Mouse (Mus musculus) layer of hippocampus, adult 18-20 months (tissue): ENCODE measurements at regions not wholly inside any gene's neighbourhood (a gene's known extent, or its start where the extent isn't known, plus 50 kb on each side); places are given as distances from the start of the nearest gene placed in this dataset.

Experiments used
- DNase-seq, 2 experiments: peaks; one replicate each; pipeline ENCODE4 v3.0.0; 2022; ENCODE audit warnings: low spot score in 2 of 2

DNA sequence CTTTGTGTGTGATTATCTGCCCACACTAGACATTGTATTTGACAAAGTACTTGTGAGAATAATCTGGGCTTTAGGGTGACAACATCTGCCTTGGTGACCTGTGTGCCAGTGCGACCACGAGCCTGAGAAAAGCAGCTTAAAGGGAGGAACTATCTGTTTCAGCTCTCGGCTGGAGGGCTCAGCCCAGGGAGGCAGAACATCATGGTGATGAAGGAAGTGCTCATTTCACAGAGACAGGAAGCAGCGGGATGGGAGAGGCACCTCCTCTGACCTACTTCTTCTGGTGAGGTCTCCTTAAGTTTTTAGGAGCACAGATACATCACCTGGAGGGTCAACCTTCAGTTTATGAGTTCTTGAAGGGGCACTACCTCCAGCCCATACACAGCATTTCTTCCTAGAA, 89.8 kb downstream of the Kif26a start:
- no peak for DNase-seq

GRCm38 (mm10) chr12:112237061-112237490, 91.1 kb downstream of the Kif26a start:
- no peak for DNase-seq

DNA sequence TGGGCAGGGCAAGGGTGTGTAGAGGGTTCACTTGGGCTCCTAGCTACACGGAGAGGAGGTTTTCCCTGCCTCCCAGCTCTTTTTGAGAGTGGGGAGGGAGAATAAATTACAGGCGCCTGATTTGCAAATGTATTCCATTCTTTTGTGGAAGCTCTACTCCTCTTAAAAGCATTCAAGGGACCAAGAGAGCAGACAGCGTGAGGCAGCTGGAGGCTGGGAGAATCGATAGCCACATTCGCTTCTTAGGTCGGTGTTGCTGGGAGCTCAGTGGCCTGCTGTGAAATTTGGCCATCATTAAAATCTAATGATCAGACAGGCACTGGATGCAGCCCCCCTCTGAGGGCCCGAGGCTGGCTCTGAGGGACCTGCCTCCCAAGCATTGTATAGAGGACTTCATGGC, 92.8 kb downstream of the Kif26a start:
- no peak for DNase-seq

GRCm38 (mm10) chr12:112241740-112242171, 95.7 kb downstream of the Kif26a start:
- no peak for DNase-seq

DNA sequence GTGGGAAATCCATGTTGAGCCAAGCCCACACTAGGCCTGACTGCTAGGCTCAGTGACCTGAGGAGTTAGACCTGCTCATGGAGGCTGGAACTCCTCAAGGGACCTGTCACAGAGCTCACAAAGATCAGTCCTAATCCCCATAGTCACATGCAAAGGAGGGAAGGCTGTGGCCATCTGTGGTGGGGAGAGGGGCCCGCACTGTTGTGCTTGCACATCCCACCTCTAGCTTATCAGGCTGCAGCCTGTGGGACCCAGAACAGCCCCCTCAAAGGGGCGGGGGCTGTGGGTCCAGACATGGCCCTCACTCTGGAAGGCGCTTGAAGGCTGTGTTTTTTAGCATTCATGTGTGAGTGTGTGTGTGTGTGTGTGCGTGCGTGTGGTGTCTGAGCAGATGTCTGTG, 97.2 kb downstream of the Kif26a start:
- DNase-seq, result no peak

GRCm38 (mm10) chr12:112250894-112251293, 104.9 kb downstream of the Kif26a start:
- DNase-seq, result no peak

GRCm38 (mm10) chr12:112253461-112253860, 107.5 kb downstream of the Kif26a start:
- peak in 1 of 2 experiments; percentile 15 for DNase-seq

- no peak for DNase-seq
Measured at GRCm38 (mm10) chr12:112255223-112255622, 109.2 kb downstream of the Kif26a start.

- DNase-seq, result no peak
Measured at GRCm38 (mm10) chr12:112257691-112258090, 111.7 kb downstream of the Kif26a start.

DNA sequence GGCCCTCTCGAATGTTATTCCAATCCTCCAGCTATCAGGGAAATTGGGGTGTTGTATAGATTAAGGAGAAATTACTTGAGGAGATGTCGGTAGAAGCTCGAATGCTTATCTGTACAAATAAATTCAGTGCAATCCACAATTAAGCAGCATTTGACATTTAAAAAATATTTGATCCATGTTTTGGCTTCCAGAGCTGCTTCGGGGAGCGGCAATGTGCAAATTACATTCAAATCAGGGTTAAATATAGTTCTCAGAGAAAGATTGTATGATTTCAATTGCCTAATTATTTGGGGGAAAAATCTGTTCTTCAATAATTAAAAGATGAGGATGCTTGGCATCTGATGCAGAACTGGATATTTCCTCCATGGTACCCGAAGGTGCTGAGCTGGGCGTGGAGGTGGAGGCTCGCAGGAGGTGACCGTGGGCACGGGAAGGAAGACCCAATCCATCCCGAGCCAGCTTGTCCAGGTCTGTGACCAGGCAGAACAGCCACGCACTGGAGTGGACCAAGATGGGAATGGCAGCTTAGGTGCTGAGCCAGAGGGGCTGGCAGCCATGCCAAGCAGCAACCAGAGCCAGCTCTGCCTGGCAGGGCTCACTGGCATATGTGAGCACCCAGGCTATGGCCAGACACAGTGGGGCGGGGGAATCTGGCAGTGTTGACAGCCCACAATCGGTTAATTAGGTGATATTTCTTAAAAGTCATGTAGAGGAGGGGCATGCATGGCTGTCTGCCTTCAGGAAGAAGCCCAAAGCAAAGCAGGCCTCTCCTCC, 117.5 kb downstream of the Kif26a start:
- peak; percentile 80 to 91 for DNase-seq

DNA sequence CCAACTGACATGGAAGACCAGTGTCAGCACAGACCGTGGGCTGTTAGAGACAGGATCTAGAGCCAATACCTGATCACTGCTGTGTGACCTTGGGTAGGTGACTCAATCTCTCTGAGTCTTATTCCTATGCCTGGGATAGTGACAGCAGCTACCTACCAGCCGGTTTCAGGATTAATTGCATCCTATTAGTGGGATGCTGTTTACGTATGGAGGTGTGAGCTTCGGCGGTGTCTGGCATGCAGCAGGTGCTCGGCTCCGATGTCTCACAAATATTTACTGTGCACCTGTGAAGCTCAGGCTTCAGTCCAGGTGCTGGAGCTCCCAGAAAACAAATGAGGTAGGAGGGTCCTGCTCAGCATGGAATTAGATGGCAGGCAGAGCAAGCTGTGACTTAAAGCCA, 118.2 kb downstream of the Kif26a start:
- DNase-seq, result peak in 1 of 2 experiments; percentile 14

DNA sequence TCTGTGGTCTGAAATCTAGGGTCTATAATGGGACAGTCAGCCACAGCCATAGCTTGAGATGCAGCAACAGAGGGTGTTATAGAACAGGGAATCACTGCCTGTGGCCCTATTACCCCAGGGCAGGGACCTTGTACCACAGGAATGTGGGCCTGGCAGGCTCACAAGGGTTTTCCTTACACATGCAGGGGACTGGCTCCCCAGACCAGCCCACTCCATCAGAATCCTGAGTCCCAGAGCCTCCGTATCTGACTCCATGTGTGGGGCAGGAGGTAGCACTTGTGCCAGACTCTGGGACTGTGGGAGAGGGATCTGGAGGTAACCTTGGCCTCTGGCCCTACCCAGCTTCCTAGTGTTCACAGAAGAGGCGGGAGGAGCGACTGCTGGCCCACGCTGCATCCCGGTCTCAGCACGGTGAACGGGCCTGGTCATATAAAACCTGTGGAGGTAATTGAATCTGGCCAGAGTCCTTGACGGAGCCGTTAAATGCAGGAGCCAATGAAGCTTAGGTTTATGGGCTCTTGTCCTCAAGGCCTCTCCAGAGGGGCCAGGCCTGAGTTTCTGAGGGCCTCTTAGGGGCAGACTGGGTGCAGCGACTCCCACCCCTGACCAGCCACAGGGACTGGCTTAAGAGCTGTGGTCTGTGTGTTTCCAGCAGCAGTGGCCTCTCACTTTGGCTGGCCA, 119.4 kb downstream of the Kif26a start:
- DNase-seq, result no peak

DNA sequence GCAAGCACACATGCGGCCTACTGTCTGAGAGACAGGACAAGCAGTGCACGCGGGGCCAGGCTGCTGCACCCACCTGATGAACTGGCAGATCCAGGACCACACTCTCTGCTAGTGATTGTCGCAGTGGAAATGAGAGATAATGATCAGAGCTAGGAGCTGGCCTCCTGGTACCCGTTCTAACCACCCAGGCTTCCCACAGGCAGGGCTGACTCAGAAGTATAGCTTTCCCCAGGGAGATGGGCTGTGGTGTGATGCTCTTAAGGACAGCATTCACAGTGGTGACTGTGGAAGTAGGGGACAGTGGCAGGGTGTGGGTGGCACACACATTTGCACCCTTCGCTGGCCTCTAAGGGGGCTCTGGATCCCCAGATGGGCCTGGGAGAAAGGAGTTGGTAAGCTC, 128.0 kb downstream of the Kif26a start:
- DNase-seq, result no peak

GRCm38 (mm10) chr12:112274756-112275155, 128.7 kb downstream of the Kif26a start:
- no peak for DNase-seq

- DNase-seq, result no peak
Measured at GRCm38 (mm10) chr12:112276651-112277050, 130.6 kb downstream of the Kif26a start.

DNA sequence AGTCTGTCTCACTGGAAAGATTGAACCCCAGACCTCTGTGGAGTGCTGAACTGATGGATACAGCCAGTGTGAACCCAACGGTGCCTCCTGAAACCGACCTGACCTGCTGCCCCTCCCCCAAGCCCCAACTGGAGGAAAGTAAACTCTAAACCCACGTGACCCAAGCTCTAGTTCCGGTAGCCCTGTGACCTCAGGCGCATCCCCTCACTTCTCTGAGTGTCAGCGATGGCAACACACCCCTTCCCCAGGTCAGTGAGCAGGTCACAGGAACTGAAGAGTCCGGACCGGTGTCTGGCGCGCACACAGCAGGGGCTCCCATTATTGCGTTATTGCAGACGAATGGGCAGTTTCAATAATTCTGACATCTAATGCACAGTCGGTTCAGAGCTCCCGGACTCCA, 131.5 kb downstream of the Kif26a start:
- no peak for DNase-seq

DNA sequence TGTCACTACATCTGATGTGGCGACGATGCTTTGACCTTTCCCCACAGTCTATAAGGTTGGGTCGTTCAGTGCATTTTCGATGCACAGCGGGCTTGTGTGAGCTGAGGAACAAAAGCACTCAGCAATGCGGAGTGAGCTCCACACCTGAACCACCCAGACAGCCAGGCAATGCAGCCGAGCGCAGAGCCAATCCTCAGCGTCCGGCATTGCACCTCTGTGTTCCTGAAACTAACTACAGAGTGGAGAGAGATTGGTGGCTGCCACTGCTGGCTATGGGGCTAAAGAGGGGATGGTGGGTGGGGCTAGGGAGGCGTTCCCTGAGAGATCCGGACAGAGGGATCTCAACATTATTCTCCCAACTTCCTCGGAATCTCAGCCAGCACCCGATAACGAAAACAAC, 139.1 kb downstream of the Kif26a start:
- no peak for DNase-seq

DNA sequence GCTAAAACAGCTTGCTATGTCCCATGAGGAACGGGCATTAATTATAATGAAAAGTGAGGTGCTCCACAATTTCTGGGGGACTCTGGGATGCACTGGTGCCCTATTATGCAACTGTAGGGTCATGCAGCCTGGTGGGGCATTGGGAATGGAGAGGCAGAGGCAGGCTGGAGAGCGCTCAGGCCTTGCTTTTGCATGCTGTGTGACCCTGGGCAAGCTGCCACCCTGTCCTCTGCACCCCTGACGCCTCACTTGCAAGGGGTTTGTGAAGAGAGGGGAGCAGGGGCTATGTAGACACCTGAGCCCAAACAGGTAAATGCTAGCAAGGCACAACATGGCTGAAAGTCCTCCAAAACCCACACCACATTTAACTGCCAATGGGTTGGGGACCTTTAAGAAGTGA, 142.8 kb downstream of the Kif26a start:
- DNase-seq, result no peak

DNA sequence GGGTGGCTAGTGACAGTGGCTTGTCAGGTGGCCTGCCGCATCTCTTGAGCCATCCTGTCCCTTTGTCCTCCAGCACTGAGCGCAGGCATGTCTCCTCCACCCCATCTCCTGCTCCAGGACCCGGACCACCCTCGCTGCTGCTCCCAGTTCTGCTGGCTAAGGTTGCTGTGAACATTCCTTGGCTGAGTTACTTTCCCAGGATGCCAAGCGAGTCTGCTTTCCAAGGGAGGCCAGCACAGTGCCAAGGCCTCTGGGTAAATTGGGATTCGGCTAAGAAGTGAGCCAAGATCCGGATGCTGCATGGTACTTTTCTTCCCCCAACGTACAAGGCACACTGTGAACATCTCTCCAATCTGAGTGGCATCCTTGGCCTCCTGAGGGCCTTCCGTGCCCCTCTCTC, 144.3 kb downstream of the Kif26a start:
- DNase-seq, result peak; percentile 44 to 66

GRCm38 (mm10) chr12:112291748-112292561, 145.9 kb downstream of the Kif26a start:
- no peak for DNase-seq

- no peak for DNase-seq
Measured at GRCm38 (mm10) chr12:112293105-112293504, 147.1 kb downstream of the Kif26a start.
